Mouse (Mus musculus) monocyte, adult 2 months (primary cell): ENCODE data around the gene Gm49450.

Source experiments
- DNase-seq, 2 experiments: peaks; one replicate each; pipeline ENCODE4 v3.0.0; 2022; ENCODE audit warnings: low spot score in 2 of 2, low read depth in 1 of 2

Gene Gm49450

GRCm38 (mm10) chr15:98893940-98894745, 59.2 kb downstream of the Gm49450 start, which contains the start of gene Rhebl1:
TSS of gene Rhebl1 (minus strand) at chr15:98894540.
- DNase-seq = no peak

- DNase-seq = no peak
These were observed 60.3 kb downstream of the Gm49450 start for GRCm38 (mm10) chr15:98893036-98893435.

- no peak for DNase-seq
These were observed 61.3 kb downstream of the Gm49450 start for GRCm38 (mm10) chr15:98891907-98892606.

GRCm38 (mm10) chr15:98891198-98891742, 62.1 kb downstream of the Gm49450 start:
- DNase-seq = no peak

GRCm38 (mm10) chr15:98887526-98887925, 65.8 kb downstream of the Gm49450 start:
- DNase-seq = no peak

- DNase-seq = no peak
These were observed 66.5 kb downstream of the Gm49450 start for GRCm38 (mm10) chr15:98886667-98887387.

- DNase-seq = no peak
These were observed 69.2 kb downstream of the Gm49450 start for GRCm38 (mm10) chr15:98884106-98884505.

GRCm38 (mm10) chr15:98883661-98884060, 69.7 kb downstream of the Gm49450 start:
- DNase-seq = no peak
